Mouse (Mus musculus) heart, postnatal 10 days (tissue): ENCODE data around the gene Fhod1. TPM values are rescaled to one million over a fixed set of nuclear protein-coding genes. Genes with fewer than 3 reads are reported as not detected.

Source experiments
- DNase-seq, 2 experiments: peaks; one replicate each; pipeline ENCODE4 v3.0.0; 2021
- intact Hi-C: fragments of 180-260 bp; cut with DNase I; formaldehyde crosslinking; loops from one replicate; pipeline ENCODE4 v1.15.1; 2025
- microRNA-seq, 2 experiments: library from miRNA; unstranded; fragments of <30 nt; microRNA quantifications; one replicate each; pipeline ENCODE4 v1.2.0; 2022
- total RNA-seq, 2 experiments: library from RNA; stranded (reverse); gene quantifications; 2 replicates each; pipeline ENCODE4 v1.2.3; 2021

Gene Fhod1
- total RNA-seq, 2 experiments from 2014 or later = 10.9 to 11.7 TPM

DNA sequence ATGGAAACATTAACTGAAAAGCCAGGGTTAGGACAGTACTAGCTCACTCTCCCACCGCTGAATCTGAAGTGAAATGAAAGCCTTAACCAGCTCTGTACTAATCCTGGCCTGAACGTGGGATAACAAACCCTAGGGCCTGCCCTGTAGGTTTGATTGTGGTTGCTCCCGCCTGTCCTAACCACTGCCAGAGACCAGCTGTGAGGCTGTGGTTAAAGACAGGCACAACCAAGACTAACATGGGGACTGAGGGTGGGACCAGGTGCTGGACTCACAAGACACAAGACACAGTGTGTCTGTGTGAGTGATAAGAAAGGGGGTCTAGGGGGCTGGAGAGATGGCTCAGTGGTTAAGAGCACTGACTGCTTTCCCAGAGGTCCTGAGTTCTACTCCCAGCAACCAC is 67.2 kb downstream of the Fhod1 start:
- intact Hi-C loops = no loop called here
- no peak for DNase-seq

Small RNAs within 50 kb of the gene (microRNA-seq; reads per million reads assigned to microRNA genes)
- gene Gm27320 (0 reads per million in 2 experiments), gene Mir328 (1,099 to 1,775 reads per million in 2 experiments)

Other genes starting within 250 kb of the Fhod1 start
- gene Ces4a, start 216.2 kb downstream of the Fhod1 start, total RNA-seq = not detected
- 10 to 100 TPM; 32.4 to 37.0 TPM for gene Cbfb, start 177.3 kb downstream of the Fhod1 start, total RNA-seq
- gene D230025D16Rik, start 122.8 kb downstream of the Fhod1 start, total RNA-seq = 10 to 100 TPM; 18.2 to 19.5 TPM
- 1 to 10 TPM; 8.9 to 9.5 TPM for gene B3gnt9, start 92.8 kb downstream of the Fhod1 start, total RNA-seq
- gene Tradd, start 83.3 kb downstream of the Fhod1 start, total RNA-seq = 1 to 10 TPM; 9.1 to 9.7 TPM
- 1 to 10 TPM; 2.8 to 4.1 TPM for gene Fbxl8, start 83.3 kb downstream of the Fhod1 start, total RNA-seq
- gene Hsf4, start 78.2 kb downstream of the Fhod1 start, total RNA-seq = under 1 TPM; 0.84 to 0.94 TPM
- 10 to 100 TPM; 14.7 to 16.2 TPM for gene Nol3, start 71.8 kb downstream of the Fhod1 start, total RNA-seq
- gene 4931428F04Rik, start 58.1 kb downstream of the Fhod1 start, total RNA-seq = 1 to 10 TPM; 2.8 to 6.3 TPM
- gene Exoc3l, start 51.9 kb downstream of the Fhod1 start, total RNA-seq = 10 to 100 TPM; 11.6 to 13.6 TPM
- gene E2f4, start 50.3 kb downstream of the Fhod1 start, total RNA-seq = 10 to 100 TPM; 25.6 to 29.0 TPM
- gene Elmo3, start 42.4 kb downstream of the Fhod1 start, total RNA-seq = 1 to 10 TPM; 1.1 to 1.5 TPM
- 1 to 10 TPM; 2.0 to 2.5 TPM for gene Lrrc29, start 21.7 kb downstream of the Fhod1 start, total RNA-seq
- gene Tmem208, start 21.6 kb downstream of the Fhod1 start, total RNA-seq = 10 to 100 TPM; 30.7 to 31.5 TPM
- 1 to 10 TPM; 1.7 TPM for gene Slc9a5, start 890 bp upstream of the Fhod1 start, total RNA-seq
- under 1 TPM in 1 of 2 experiments, not detected in 1; 0.12 TPM for gene Plekhg4, start 25.3 kb upstream of the Fhod1 start, total RNA-seq
- gene Kctd19, start 65.5 kb upstream of the Fhod1 start, total RNA-seq = under 1 TPM in 1 of 2 experiments, not detected in 1; 0.12 TPM
- 1 to 10 TPM in 1 of 2 experiments, under 1 TPM in 1; 0.77 to 1.2 TPM for gene Lrrc36, start 65.6 kb upstream of the Fhod1 start, total RNA-seq
- 10 to 100 TPM; 55.8 to 56.1 TPM for gene Tppp3, start 123.6 kb upstream of the Fhod1 start, total RNA-seq
- gene Zdhhc1, start 148.9 kb upstream of the Fhod1 start, total RNA-seq = 10 to 100 TPM; 14.8 to 16.8 TPM
- 1 to 10 TPM in 1 of 2 experiments, under 1 TPM in 1; 0.60 to 2.1 TPM for gene Hsd11b2, start 170.8 kb upstream of the Fhod1 start, total RNA-seq
- 10 to 100 TPM; 60.1 to 64.0 TPM for gene Atp6v0d1, start 218.1 kb upstream of the Fhod1 start, total RNA-seq